In the genomic region with DNA sequence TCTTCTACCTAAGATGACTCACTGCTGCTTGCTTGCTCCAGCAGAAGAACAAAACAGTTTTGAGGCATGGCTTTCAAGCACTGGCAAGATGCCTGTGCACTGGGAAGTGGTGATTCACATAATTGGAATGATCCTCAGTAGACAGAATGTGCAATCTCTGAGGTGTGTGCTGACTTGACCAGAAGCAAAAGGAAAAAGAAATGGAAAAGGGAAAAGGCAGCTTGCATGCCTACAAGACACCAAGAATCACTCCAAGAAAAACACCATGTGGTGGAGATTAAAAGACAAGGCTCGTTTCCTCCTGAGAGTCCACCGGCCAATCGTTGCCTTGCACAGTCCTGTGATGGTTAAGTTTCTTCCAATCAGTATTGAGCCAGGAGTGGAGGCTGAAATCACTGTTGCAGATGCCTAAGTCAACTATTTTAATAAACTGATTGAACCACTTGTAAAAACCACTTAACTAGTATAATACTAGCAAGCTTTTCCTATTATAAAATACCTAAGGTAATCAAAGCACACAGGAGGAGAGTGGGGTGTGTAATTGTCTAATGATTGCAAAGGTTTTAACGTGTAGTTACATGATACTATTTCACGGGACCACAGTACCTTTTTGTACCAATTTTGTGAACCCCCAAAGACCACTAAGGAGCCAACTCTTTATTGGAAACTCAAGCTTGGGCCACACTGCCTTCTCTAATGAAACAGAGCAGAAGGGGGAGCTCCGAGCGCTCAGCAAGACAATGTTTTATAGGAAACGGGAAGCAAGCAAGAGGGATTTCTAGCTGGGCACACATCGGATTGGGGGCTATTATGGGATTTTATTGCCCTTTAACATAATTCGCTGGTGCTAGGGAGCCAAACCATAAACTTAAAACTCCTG, we compare ENCODE assay signal across 8 mouse cellular contexts.
DNase-seq lines count a peak whose midpoint lies in the region; ATAC-seq and TF ChIP-seq lines count a peak whose summit lies in the region.

No protein-coding gene starts in this region.

- H3K9me3 ChIP-seq in neural tube, embryonic 15.5 days (replicated peaks), result no peaks in the 10 kb centered on the region

- H3K36me3 ChIP-seq in neural tube, embryonic 15.5 days, result no peaks in the 10 kb centered on the region
- no peaks in the 10 kb centered on the region; the same call in none of the 2 replicates for H3K36me3 ChIP-seq in heart, adult 2 months (ENCODE audit: control insufficient read depth, insufficient read depth, low read length)

- no peak for DNase-seq in neural tube, embryonic 10.5 days (ENCODE audit: extremely low spot score, low spot score)
- DNase-seq in cerebellum, adult 9-11 months, result peak; percentile 51
- peak; percentile 20 to 54 for DNase-seq in heart, adult 2 months
- DNase-seq in left cerebral cortex, adult 2 months (ENCODE audit: extremely low spot score in 1 of 2, low spot score in 2 of 2), result peak; percentile 56 to 68
- DNase-seq in skeletal muscle tissue, adult 2 months (ENCODE audit: low read depth, low spot score), result peak; percentile 51
- no peak for DNase-seq in spleen, postnatal 4 days (ENCODE audit: low spot score in 2 of 2)

- no peak for TF ChIP-seq CTCF in heart, adult 2 months (IDR thresholded peaks at IDR 0.05)
- no peak for TF ChIP-seq CTCF in left cerebral cortex, adult 2 months (IDR thresholded peaks at IDR 0.05)

- H3K79me2 ChIP-seq in heart, adult 2 months (replicated peaks; ENCODE audit: control insufficient read depth, insufficient read depth, low read length), result no peaks in the 10 kb centered on the region

- intact Hi-C loops in heart, adult 2 months (cut with DNase I), result no loop called here
- intact Hi-C loops in left cerebral cortex, adult 2 months (cut with DNase I), result loop anchor here (10.0 kb wide), 1 partner anchor 1215 kb away; no protein-coding TSS in a partner anchor

- H3K9ac ChIP-seq in neural tube, embryonic 15.5 days (replicated peaks), result no peak overlapping the region
- H3K9ac ChIP-seq in heart, adult 2 months (ENCODE audit: low read depth, low read length), result no peak overlapping the region

- 50% methylated on average over 10 of the region's 10 CpGs for WGBS in neural tube, embryonic 15.5 days
- 69% methylated on average over 10 of the region's 10 CpGs for WGBS in heart, adult 2 months

- no peak overlapping the region for H3K4me2 ChIP-seq in neural tube, embryonic 15.5 days

- TF ChIP-seq EP300 in heart, adult 2 months (IDR thresholded peaks at IDR 0.05; ENCODE audit: insufficient read depth, low read depth, low read length), result no peak

- H3K4me1 ChIP-seq in neural tube, embryonic 15.5 days, result peaks cover 6% of the 10 kb centered on the region; the same call in 1 of the 2 replicates
- peaks cover 1% of the 10 kb centered on the region for H3K4me1 ChIP-seq in heart, adult 2 months (ENCODE audit: control insufficient read depth, insufficient read depth, low read length)

- H3K27ac ChIP-seq in neural tube, embryonic 15.5 days (replicated peaks), result no peak overlapping the region
- no peak overlapping the region for H3K27ac ChIP-seq in heart, adult 2 months
- 0 out of 2 replicates have a peak overlapping the region, but pooled peaks have one; percentile 34 for H3K27ac ChIP-seq in left cerebral cortex, adult 2 months

- no peak for TF ChIP-seq POLR2A in heart, adult 2 months (IDR thresholded peaks at IDR 0.05; ENCODE audit: insufficient read depth, low read depth, low read length)

- H3K4me3 ChIP-seq in neural tube, embryonic 15.5 days (replicated peaks), result no peak overlapping the region
- no peak overlapping the region for H3K4me3 ChIP-seq in heart, adult 2 months
- H3K4me3 ChIP-seq in left cerebral cortex, adult 2 months, result no peak overlapping the region

- peak; percentile 28; the same call in 1 of the 2 replicates for ATAC-seq in neural tube, embryonic 15.5 days (ENCODE audit: low FRiP score)
- no peak for ATAC-seq in megakaryocyte progenitor cell, adult 5-6 weeks (replicated peaks; ENCODE audit: poor library complexity)

- no peaks in the 10 kb centered on the region for H3K27me3 ChIP-seq in neural tube, embryonic 15.5 days (replicated peaks)
- H3K27me3 ChIP-seq in heart, adult 2 months (ENCODE audit: control insufficient read depth, insufficient read depth, low read length), result no peaks in the 10 kb centered on the region

Comparison
In these comparisons a context has a peak if more than half of its experiments do, and no peak if none do; other contexts are left out.
1. DNase-seq: peak in cerebellum, adult 9-11 months (single experiment), heart, adult 2 months (2 of 2), left cerebral cortex, adult 2 months (2 of 2) and skeletal muscle tissue, adult 2 months (single experiment); none in neural tube, embryonic 10.5 days (single experiment) and spleen, postnatal 4 days (0 of 2).